Mouse (Mus musculus) liver, embryonic 18 days (tissue): ENCODE measurements around the gene Fga. TPM values are rescaled to one million over a fixed set of nuclear protein-coding genes. Genes with fewer than 3 reads are reported as not detected.

Source experiments
- polyA plus RNA-seq: library from polyadenylated mRNA; depleted of rRNA; stranded (reverse); fragments of >200 nt; gene quantifications from 2 replicates; pipeline ENCODE4 v1.2.3, GENCODE M21; 2012; rRNA removed

The Fga gene
- polyA plus RNA-seq = 3,597 and 3,810 TPM in 2 replicates

GRCm38 (mm10) chr3:83025475-83026301, at the start of gene Fga:
Fga (plus strand) TSS chr3:83026076.

DNA sequence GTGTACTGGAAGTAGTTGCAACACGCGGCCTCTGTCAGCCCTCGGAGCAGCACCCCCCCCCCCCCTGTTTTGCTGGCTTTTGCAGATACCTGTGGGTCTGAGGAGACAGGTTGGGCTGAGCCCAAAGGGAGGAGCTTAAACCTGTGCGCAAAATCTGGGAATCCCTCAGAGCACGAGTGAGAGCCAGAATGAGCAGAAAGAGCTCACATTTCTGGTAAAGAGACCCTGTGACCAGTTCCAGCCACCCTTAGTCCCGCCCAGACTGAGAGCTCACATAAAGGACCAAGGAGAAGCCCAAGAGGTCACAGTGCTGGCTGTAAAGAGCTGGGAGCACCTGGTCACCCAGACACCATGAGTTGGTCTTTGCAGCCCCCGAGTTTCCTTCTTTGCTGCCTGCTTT, 18.3 kb upstream of the Fga start, which contains the start of gene Fgg:
Gene Fgg (plus strand): TSS at position 168 of the 400 bp plus-strand sequence.

DNA sequence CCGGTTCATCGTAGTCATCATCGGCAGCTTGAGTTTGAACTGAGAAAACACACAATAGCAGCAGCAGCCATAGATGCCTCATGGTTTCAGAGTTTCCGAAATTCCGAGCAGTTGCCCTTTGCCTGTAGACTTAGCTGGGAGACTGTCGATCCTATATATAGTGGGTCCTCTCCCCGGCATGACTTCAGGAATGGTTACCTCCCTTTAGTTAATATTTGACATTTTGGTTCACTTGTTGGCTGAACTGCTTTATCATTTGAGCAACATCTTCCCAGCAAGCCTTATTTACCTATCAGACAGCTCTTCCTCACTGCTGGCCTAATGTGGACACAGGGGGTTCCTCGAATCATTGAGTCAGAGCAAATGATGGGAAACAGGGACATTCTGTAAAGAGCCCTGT, 23.8 kb downstream of the Fga start, which contains the start of gene Fgb:
Gene Fgb (minus strand): TSS at position 184 of the 400 bp plus-strand sequence.

DNA sequence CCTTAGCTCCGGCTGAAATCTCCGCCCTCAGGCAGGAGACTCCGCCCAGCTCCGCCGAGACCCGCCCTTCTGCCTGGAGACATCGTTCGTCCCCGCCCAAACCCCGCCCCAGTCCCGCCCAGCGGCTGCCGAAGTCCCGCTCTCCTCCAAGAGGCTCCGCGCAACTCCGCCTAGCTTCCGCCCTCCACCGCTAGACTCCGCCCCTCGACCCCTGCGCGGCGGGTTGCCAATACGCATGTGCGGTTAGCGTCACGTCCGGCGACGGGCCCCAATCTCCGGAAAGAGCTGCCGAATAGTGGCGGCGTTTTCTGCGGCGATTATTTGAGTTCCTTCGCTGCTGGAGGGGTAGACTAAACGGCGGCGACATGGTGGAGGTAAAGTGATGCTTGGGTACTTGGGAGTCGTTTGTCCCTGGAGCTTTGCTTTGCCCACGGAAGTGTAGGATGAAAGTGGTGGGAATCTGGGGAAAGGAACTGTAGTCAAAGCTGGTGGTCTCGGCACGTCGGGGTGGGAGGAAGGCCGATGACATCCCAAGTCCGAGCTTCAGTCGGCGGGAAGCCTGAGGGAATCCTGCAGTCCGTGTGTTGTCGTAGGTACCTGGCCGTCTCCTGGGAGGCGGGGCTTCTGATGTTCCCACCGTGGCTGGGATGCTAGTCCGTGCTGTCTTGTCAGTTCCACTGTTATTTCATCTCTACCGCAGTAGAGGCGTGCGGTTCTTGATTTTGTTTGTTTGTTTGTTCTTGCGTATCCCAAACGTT, 29.6 kb downstream of the Fga start, which contains the start of gene Plrg1:
Gene Plrg1 (plus strand): TSS at position 242 of the 758 bp plus-strand sequence.

Other genes with a start within 250 kb of the Fga start
- gene Rbm46, start 149.6 kb upstream of the Fga start, polyA plus RNA-seq = 0.30 TPM in 2 replicates
- gene Lrat, start 122.1 kb upstream of the Fga start, polyA plus RNA-seq = 2.5 and 2.8 TPM in 2 replicates
- 4,778 and 5,150 TPM in 2 replicates for gene Fgg, start 18.4 kb upstream of the Fga start, polyA plus RNA-seq
- gene Fgb, start 23.8 kb downstream of the Fga start, polyA plus RNA-seq = 3,555 and 4,009 TPM in 2 replicates
- 42.0 and 47.9 TPM in 2 replicates for gene Plrg1, start 29.4 kb downstream of the Fga start, polyA plus RNA-seq
- under 0.01 and 0.02 TPM in 2 replicates for gene Dchs2, start 101.9 kb downstream of the Fga start, polyA plus RNA-seq